Mouse (Mus musculus): ENCODE results near the gene Tmcc3. TPM values are rescaled to one million over a fixed set of nuclear protein-coding genes. Genes with fewer than 3 reads are reported as not detected.

The Tmcc3 gene
- polyA plus RNA-seq, 1 experiment, result not detected

DNA sequence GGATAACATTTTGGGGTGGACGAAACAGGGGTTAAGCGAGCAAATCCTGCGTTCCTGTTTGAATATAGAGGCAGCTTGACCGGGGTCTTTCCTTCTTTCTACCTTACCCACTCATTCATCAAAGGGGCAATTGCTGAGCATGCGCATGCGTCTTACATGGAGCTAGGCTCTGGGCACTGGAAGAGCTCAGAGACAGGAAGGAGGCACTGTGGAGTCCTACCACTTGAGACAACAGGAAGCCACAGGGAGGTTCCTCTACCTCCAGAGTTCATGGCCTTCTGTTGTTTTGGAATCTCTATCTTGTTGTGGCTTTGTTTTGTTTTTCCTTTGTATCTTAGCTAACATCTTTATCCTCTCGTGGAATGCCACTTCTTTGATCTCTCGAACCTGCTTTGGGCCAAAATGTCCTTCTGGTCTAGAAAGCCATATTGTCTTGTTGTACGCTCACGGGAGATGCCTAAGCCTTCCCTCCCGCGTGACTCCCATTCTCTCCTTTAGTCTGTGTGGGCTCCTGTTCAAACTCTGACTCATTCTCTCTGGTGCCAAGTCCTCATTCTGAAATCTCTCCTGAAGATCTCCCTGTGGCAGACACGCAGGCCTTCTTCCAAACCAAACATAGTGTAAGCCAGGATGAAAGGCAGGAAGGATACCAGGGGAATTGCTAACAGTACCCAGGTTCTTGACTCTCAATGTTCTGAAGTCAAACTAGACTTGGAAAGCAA lies 168.8 kb downstream of the Tmcc3 start:
- no peak overlapping the region for H3K27ac ChIP-seq (ENCODE audit: insufficient read depth, low read depth, low read length)

DNA sequence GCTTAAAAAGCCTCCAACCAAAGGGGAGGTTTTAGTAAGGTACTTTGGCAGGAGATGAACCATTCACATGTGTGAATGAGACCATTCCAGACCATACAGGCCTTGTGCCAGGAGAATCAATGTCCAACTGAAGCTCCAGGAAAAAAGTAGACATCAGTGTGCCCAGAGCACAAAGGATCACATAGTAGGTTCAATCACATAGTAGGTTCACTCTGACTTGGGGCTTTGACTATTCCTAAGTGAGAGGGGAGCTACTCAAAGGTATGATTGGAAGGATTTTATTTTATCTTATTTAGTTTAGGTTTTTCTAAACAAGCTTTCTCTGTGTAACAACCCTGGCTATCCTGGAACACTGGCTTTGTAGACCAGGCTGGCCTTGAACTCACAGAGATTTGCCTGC lies 169.9 kb downstream of the Tmcc3 start:
- no peak overlapping the region for H3K27ac ChIP-seq (ENCODE audit: insufficient read depth, low read depth, low read length)
- H3K4me1 ChIP-seq (ENCODE audit: control insufficient read depth, insufficient read depth, low read length), result no peaks in the 10 kb centered on the region
- no peak for TF ChIP-seq CTCF (IDR thresholded peaks at IDR 0.05; ENCODE audit: insufficient read depth, low read depth, low read length)
- no peak overlapping the region for H3K4me3 ChIP-seq (ENCODE audit: insufficient read depth, low read depth, low read length)

More for the DNA sequence above, 168.8 kb downstream of the Tmcc3 start:
- Histone ChIP-seq H3K4me3 (ENCODE audit: insufficient read depth, low read depth, low read length) (no peak overlapping the region), H3K4me1 (ENCODE audit: control insufficient read depth, insufficient read depth, low read length) (no peaks in the 10 kb centered on the region)
- 61% methylated on average over 13 of the region's 13 CpGs for WGBS
- no peak for TF ChIP-seq POLR2A (IDR thresholded peaks at IDR 0.05; ENCODE audit: insufficient read depth, low read depth, low read length)
- TF ChIP-seq CTCF (IDR thresholded peaks at IDR 0.05; ENCODE audit: insufficient read depth, low read depth, low read length), result no peak

- Histone ChIP-seq H3K4me1 (ENCODE audit: control insufficient read depth, insufficient read depth, low read length) (no peaks in the 10 kb centered on the region), H3K27ac (ENCODE audit: insufficient read depth, low read depth, low read length) (no peak overlapping the region), H3K4me3 (ENCODE audit: insufficient read depth, low read depth, low read length) (no peak overlapping the region)
- TF ChIP-seq CTCF (IDR thresholded peaks at IDR 0.05; ENCODE audit: insufficient read depth, low read depth, low read length) (no peak), POLR2A (IDR thresholded peaks at IDR 0.05; ENCODE audit: insufficient read depth, low read depth, low read length) (no peak)
- 91% methylated on average over 2 of the region's 2 CpGs for WGBS
These were observed 174.4 kb downstream of the Tmcc3 start for GRCm38 (mm10) chr10:94486179-94486578.

GRCm38 (mm10) chr10:94489509-94489908 lies 177.8 kb downstream of the Tmcc3 start:
- peaks cover 6% of the 10 kb centered on the region for H3K4me1 ChIP-seq (ENCODE audit: control insufficient read depth, insufficient read depth, low read length)
- no peak overlapping the region for H3K27ac ChIP-seq (ENCODE audit: insufficient read depth, low read depth, low read length)
- WGBS, result 96% methylated on average over 4 of the region's 4 CpGs
- TF ChIP-seq CTCF (IDR thresholded peaks at IDR 0.05; ENCODE audit: insufficient read depth, low read depth, low read length), result no peak
- TF ChIP-seq POLR2A (IDR thresholded peaks at IDR 0.05; ENCODE audit: insufficient read depth, low read depth, low read length), result no peak
- no peak overlapping the region for H3K4me3 ChIP-seq (ENCODE audit: insufficient read depth, low read depth, low read length)

- 79% methylated on average over 3 of the region's 3 CpGs for WGBS
These were observed 179.3 kb downstream of the Tmcc3 start for GRCm38 (mm10) chr10:94491006-94491405.

GRCm38 (mm10) chr10:94494403-94494846 lies 182.7 kb downstream of the Tmcc3 start:
- Histone ChIP-seq H3K27ac (ENCODE audit: insufficient read depth, low read depth, low read length) (peak overlapping the region; percentile 36; the same call in 1 of the 2 replicates), H3K4me3 (ENCODE audit: insufficient read depth, low read depth, low read length) (no peak overlapping the region), H3K4me1 (ENCODE audit: control insufficient read depth, insufficient read depth, low read length) (peaks cover 6% of the 10 kb centered on the region)
- TF ChIP-seq POLR2A (IDR thresholded peaks at IDR 0.05; ENCODE audit: insufficient read depth, low read depth, low read length) (no peak), CTCF (IDR thresholded peaks at IDR 0.05; ENCODE audit: insufficient read depth, low read depth, low read length) (no peak)
- WGBS, result 9% methylated on average over 8 of the region's 8 CpGs

More at GRCm38 (mm10) chr10:94491006-94491405, 179.3 kb downstream of the Tmcc3 start:
- Histone ChIP-seq H3K4me3 (ENCODE audit: insufficient read depth, low read depth, low read length) (no peak overlapping the region), H3K27ac (ENCODE audit: insufficient read depth, low read depth, low read length) (no peak overlapping the region), H3K4me1 (ENCODE audit: control insufficient read depth, insufficient read depth, low read length) (peaks cover 6% of the 10 kb centered on the region)
- no peak for TF ChIP-seq POLR2A (IDR thresholded peaks at IDR 0.05; ENCODE audit: insufficient read depth, low read depth, low read length)
- TF ChIP-seq CTCF (IDR thresholded peaks at IDR 0.05; ENCODE audit: insufficient read depth, low read depth, low read length), result no peak

DNA sequence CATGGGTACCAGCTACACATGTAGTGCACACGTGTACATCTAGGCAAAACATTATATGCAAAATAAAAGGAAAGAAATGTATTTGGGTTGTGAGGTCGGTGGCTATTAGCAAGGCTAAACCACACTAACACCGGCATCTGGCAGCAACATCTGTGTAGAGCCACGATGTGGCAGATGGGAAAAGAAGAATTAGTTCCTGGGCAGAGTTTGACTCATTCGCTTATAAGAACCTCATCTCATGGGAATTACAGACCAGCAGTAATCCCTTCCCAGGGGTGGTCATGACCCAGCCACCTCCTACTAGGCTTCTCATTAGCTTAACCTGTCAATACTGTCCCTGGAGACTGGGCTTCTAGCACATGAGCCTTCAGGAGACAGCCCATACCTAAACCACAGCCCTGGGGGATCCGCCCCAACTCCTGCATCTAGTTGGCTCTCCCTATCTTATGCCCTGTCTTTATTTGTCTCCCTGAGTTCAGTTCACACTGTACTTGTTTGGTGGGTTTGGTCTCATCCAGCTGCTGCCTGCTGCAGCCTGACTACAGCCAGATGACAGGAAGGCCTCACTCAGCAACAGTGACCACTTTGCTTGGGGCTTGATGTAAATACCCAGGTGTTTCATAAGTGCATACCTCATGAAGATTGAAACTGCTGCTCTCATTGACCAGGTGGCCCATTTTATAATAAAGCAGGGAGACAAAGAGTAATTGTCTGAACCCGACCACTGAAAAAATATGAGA lies 183.9 kb downstream of the Tmcc3 start:
- Histone ChIP-seq H3K4me3 (ENCODE audit: insufficient read depth, low read depth, low read length) (no peak overlapping the region), H3K27ac (ENCODE audit: insufficient read depth, low read depth, low read length) (no peak overlapping the region), H3K4me1 (ENCODE audit: control insufficient read depth, insufficient read depth, low read length) (peaks cover 6% of the 10 kb centered on the region)
- TF ChIP-seq POLR2A (IDR thresholded peaks at IDR 0.05; ENCODE audit: insufficient read depth, low read depth, low read length) (no peak), CTCF (IDR thresholded peaks at IDR 0.05; ENCODE audit: insufficient read depth, low read depth, low read length) (no peak)
- WGBS, result 88% methylated on average over 7 of the region's 7 CpGs

GRCm38 (mm10) chr10:94496826-94497440 lies 185.2 kb downstream of the Tmcc3 start:
- WGBS, result 54% methylated on average over 8 of the region's 8 CpGs
- no peak overlapping the region for H3K27ac ChIP-seq (ENCODE audit: insufficient read depth, low read depth, low read length)

More at GRCm38 (mm10) chr10:94496826-94497440, 185.2 kb downstream of the Tmcc3 start:
- TF ChIP-seq POLR2A (IDR thresholded peaks at IDR 0.05; ENCODE audit: insufficient read depth, low read depth, low read length) (no peak), CTCF (IDR thresholded peaks at IDR 0.05; ENCODE audit: insufficient read depth, low read depth, low read length) (no peak)
- peaks cover 6% of the 10 kb centered on the region for H3K4me1 ChIP-seq (ENCODE audit: control insufficient read depth, insufficient read depth, low read length)
- no peak overlapping the region for H3K4me3 ChIP-seq (ENCODE audit: insufficient read depth, low read depth, low read length)
